Mouse (Mus musculus) heart, embryonic 10.5 days (tissue): ENCODE results near the gene Gab2. TPM values are rescaled to one million over a fixed set of nuclear protein-coding genes. Genes with fewer than 3 reads are reported as not detected.
A peak's percentile ranks its signal among the peaks of the same experiment; 100 is the strongest.

Experiments
- DNase-seq: peaks from one replicate; pipeline ENCODE4 v3.0.0-alpha.2; 2017; ENCODE audit warnings: low spot score
- H3K27ac ChIP-seq: fragments of 300-500 bp; sonication (generic); 2 replicates; pipeline ENCODE4 v1.5.1; 2016; ENCODE audit warnings: mild to moderate bottlenecking
- H3K27me3 ChIP-seq: fragments of 300-500 bp; sonication (generic); 2 replicates; pipeline ENCODE4 v1.6.1; 2016; ENCODE audit warnings: mild to moderate bottlenecking; ENCODE audit not compliant: poor library complexity, insufficient read depth, severe bottlenecking
- H3K36me3 ChIP-seq: fragments of 300-500 bp; sonication (generic); 2 replicates; pipeline ENCODE4 v1.6.1; 2016; ENCODE audit warnings: mild to moderate bottlenecking, moderate library complexity
- H3K4me1 ChIP-seq: fragments of 300-500 bp; sonication (generic); 2 replicates; pipeline ENCODE4 v1.6.1; 2016; ENCODE audit warnings: mild to moderate bottlenecking
- H3K4me3 ChIP-seq: fragments of 300-500 bp; sonication (generic); 2 replicates; pipeline ENCODE4 v1.5.1; 2016; ENCODE audit warnings: mild to moderate bottlenecking, moderate library complexity
- H3K9me3 ChIP-seq: fragments of 300-500 bp; sonication (generic); 2 replicates; pipeline ENCODE4 v1.6.1; 2016; ENCODE audit warnings: mild to moderate bottlenecking, moderate library complexity
- WGBS: fragments of 180-500 bp; shearing (Covaris S2); methylation state at CpG from one replicate; pipeline ENCODE4 v1.1.7; 2016; 5-methylcytosine and 5-hydroxymethylcytosine counted together
- polyA plus RNA-seq: library from polyadenylated mRNA; unstranded; fragments of >200 nt; fragmentation: Nextera tagmentation; extraction: Ambion mirVana; gene quantifications from 2 replicates; pipeline ENCODE4 v1.2.1, GENCODE M21; 2016

The Gab2 gene
- polyA plus RNA-seq, 1 experiment from 2014 or later, result 6.7 TPM

GRCm38 (mm10) chr7:97346111-97346821, 264.9 kb downstream of the Gab2 start:
- WGBS, result 74% methylated on average over 9 of the region's 9 CpGs
- peak; percentile 52 for DNase-seq

GRCm38 (mm10) chr7:97346822-97347166, 265.4 kb downstream of the Gab2 start:
- Histone ChIP-seq H3K27me3 (peaks cover 8% of the 10 kb centered on the region; the same call in 1 of the 2 replicates), H3K36me3 (peaks cover 7% of the 10 kb centered on the region; the same call in 1 of the 2 replicates), H3K4me1 (peaks cover 28% of the 10 kb centered on the region), H3K27ac (no peak overlapping the region), H3K4me3 (no peak overlapping the region), H3K9me3 (no peaks in the 10 kb centered on the region)
- DNase-seq, result peak; percentile 52
- 74% methylated on average over 4 of the region's 4 CpGs for WGBS

More at GRCm38 (mm10) chr7:97346111-97346821, 264.9 kb downstream of the Gab2 start:
- H3K27ac ChIP-seq, result no peak overlapping the region
- no peaks in the 10 kb centered on the region for H3K9me3 ChIP-seq
- H3K4me3 ChIP-seq, result no peak overlapping the region
- peaks cover 7% of the 10 kb centered on the region; the same call in 1 of the 2 replicates for H3K36me3 ChIP-seq
- peaks cover 33% of the 10 kb centered on the region for H3K4me1 ChIP-seq
- H3K27me3 ChIP-seq, result peaks cover 8% of the 10 kb centered on the region; the same call in 1 of the 2 replicates

DNA sequence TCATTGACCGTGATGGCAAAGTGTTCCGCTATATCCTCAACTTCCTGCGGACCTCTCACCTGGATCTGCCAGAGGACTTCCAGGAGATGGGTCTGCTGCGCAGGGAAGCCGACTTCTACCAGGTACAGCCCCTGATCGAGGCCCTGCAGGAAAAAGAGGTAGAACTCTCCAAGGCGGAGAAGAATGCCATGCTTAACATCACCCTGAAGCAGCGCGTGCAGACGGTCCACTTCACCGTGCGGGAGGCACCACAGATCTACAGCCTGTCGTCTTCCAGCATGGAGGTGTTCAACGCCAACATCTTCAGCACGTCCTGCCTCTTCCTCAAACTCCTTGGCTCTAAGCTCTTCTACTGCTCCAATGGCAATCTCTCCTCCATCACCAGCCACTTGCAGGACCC, 266.1 kb downstream of the Gab2 start:
- peaks cover 7% of the 10 kb centered on the region; the same call in 1 of the 2 replicates for H3K36me3 ChIP-seq
- H3K4me3 ChIP-seq, result no peak overlapping the region
- 94% methylated on average over 15 of the region's 15 CpGs for WGBS
- peaks cover 23% of the 10 kb centered on the region for H3K4me1 ChIP-seq
- H3K27ac ChIP-seq, result no peak overlapping the region
- peak; percentile 66 for DNase-seq
- H3K27me3 ChIP-seq, result peaks cover 8% of the 10 kb centered on the region; the same call in 1 of the 2 replicates
- H3K9me3 ChIP-seq, result no peaks in the 10 kb centered on the region

DNA sequence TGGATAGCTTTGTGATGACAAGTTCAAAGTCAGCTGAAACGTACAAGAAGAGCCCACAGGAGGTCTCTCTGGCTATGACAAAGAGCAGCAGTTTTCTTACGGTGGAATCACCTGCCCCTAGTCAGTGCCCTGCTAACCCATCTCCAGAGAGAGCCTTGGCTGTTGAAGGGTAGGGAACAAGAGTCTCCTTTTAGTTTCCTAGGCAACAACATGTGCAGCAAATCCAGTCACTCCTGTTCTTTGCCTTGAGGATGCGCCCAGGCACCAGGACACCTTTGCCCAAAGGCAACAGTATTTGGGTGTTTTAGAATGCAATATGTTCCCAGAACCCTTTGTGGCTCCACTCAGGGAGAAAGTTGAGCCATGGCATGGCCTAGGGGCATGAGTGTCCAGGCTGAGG, 266.9 kb downstream of the Gab2 start:
- no peak overlapping the region for H3K27ac ChIP-seq
- no peaks in the 10 kb centered on the region for H3K9me3 ChIP-seq
- peaks cover 8% of the 10 kb centered on the region; the same call in 1 of the 2 replicates for H3K27me3 ChIP-seq
- peaks cover 7% of the 10 kb centered on the region; the same call in 1 of the 2 replicates for H3K36me3 ChIP-seq
- DNase-seq, result peak; percentile 58
- no peak overlapping the region for H3K4me3 ChIP-seq
- WGBS, result 85% methylated on average over 3 of the region's 3 CpGs
- peaks cover 15% of the 10 kb centered on the region for H3K4me1 ChIP-seq

DNA sequence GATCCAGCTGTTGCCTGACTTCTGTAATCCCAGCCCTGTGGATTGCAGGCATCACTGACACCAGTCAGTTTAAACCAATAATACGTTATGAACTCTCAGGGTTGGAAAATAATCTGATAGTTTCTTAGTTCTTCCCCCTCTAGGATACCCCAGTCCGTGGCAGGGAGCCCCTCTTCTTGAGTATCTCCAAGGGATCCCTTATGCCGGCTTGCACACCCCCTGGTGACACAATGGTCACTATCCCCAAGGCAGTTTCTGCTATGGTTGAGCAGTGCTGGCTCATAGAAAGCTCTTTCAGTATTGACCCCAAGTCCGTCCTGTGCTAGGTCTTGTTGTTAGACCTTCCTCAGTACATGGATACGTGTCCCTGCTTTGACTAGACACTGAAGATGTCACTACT, 267.4 kb downstream of the Gab2 start:
- Histone ChIP-seq H3K4me3 (no peak overlapping the region), H3K27ac (no peak overlapping the region), H3K9me3 (no peaks in the 10 kb centered on the region), H3K36me3 (peaks cover 7% of the 10 kb centered on the region; the same call in 1 of the 2 replicates), H3K27me3 (peaks cover 8% of the 10 kb centered on the region; the same call in 1 of the 2 replicates), H3K4me1 (peaks cover 12% of the 10 kb centered on the region)
- DNase-seq, result no peak
- WGBS, result 77% methylated on average over 5 of the region's 5 CpGs

DNA sequence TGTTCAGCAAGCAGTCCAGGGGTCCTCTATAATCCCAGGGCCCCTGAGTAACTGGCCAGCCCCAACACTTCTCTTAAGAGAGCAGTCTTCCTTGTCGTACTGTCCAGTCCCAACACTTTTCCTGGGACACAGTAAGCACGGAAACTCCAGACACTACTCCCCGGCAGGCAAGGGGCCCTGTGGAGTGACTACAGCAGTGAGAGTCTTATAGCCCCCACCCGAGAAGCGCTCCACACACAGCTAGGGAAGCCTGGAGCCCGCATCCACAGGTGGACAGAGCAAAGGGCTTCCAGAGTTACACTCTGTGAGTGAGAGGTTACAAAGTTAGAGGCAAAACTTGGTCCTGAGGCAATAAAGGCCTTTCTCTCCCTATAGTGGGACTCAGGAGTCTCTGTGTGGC, 268.1 kb downstream of the Gab2 start:
- Histone ChIP-seq H3K27me3 (peaks cover 8% of the 10 kb centered on the region; the same call in 1 of the 2 replicates), H3K4me1 (peaks cover 12% of the 10 kb centered on the region), H3K27ac (no peak overlapping the region), H3K36me3 (peaks cover 7% of the 10 kb centered on the region; the same call in 1 of the 2 replicates), H3K4me3 (no peak overlapping the region), H3K9me3 (no peaks in the 10 kb centered on the region)
- WGBS, result 79% methylated on average over 6 of the region's 6 CpGs
- DNase-seq, result peak; percentile 53

DNA sequence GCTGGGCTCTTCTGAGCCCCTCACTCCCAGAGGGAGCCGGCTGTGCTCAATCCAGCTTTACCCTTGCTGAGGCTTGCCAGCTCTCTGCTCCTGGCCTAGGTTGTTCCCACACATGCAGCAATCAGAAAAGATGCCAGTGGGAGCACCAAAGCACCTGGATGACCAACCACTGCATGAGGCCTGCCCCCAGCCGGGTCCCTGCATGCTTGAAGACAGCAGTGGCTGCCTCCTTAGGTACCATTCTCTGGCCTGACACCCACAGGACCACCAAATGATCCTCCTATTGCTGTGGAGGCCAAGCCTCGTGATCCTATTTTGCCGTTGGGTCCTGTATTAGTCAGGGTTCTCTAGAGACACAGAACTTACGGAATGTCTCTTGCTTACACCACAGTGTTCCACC, 269.5 kb downstream of the Gab2 start:
- 84% methylated on average over 5 of the region's 5 CpGs for WGBS
- Histone ChIP-seq H3K4me3 (no peak overlapping the region), H3K36me3 (peaks cover 7% of the 10 kb centered on the region; the same call in 1 of the 2 replicates), H3K27me3 (peaks cover 8% of the 10 kb centered on the region; the same call in 1 of the 2 replicates), H3K9me3 (no peaks in the 10 kb centered on the region), H3K27ac (no peak overlapping the region), H3K4me1 (peaks cover 10% of the 10 kb centered on the region)
- peak; percentile 70 for DNase-seq

- Histone ChIP-seq H3K4me3 (no peak overlapping the region), H3K27ac (no peak overlapping the region), H3K36me3 (peaks cover 7% of the 10 kb centered on the region; the same call in 1 of the 2 replicates), H3K27me3 (peaks cover 11% of the 10 kb centered on the region; the same call in 1 of the 2 replicates), H3K4me1 (peaks cover 10% of the 10 kb centered on the region), H3K9me3 (no peaks in the 10 kb centered on the region)
- 84% methylated on average over 11 of the region's 11 CpGs for WGBS
- DNase-seq, result peak; percentile 60
Measured at GRCm38 (mm10) chr7:97351792-97352513, 270.6 kb downstream of the Gab2 start.

- peak; percentile 52 for DNase-seq
- WGBS, result 88% methylated on average over 6 of the region's 6 CpGs
Measured at GRCm38 (mm10) chr7:97353356-97353755, 272.0 kb downstream of the Gab2 start.

GRCm38 (mm10) chr7:97355068-97355841, 273.9 kb downstream of the Gab2 start:
- WGBS, result 28% methylated on average over 13 of the region's 13 CpGs
- DNase-seq, result peak; percentile 76
- H3K27ac ChIP-seq, result 0 out of 2 replicates have a peak overlapping the region, but pooled peaks have one; percentile 1
- no peaks in the 10 kb centered on the region for H3K9me3 ChIP-seq
- peaks cover 10% of the 10 kb centered on the region for H3K4me1 ChIP-seq
- no peaks in the 10 kb centered on the region for H3K36me3 ChIP-seq
- H3K4me3 ChIP-seq, result no peak overlapping the region
- peaks cover 10% of the 10 kb centered on the region; the same call in 1 of the 2 replicates for H3K27me3 ChIP-seq

More at GRCm38 (mm10) chr7:97353356-97353755, 272.0 kb downstream of the Gab2 start:
- Histone ChIP-seq H3K36me3 (no peaks in the 10 kb centered on the region), H3K27ac (no peak overlapping the region), H3K9me3 (no peaks in the 10 kb centered on the region), H3K4me3 (no peak overlapping the region), H3K27me3 (peaks cover 14% of the 10 kb centered on the region; the same call in 1 of the 2 replicates), H3K4me1 (peaks cover 10% of the 10 kb centered on the region)

GRCm38 (mm10) chr7:97356253-97356652, 274.9 kb downstream of the Gab2 start:
- WGBS, result 69% methylated on average over 5 of the region's 5 CpGs
- Histone ChIP-seq H3K4me1 (peaks cover 10% of the 10 kb centered on the region), H3K27ac (no peak overlapping the region), H3K36me3 (no peaks in the 10 kb centered on the region), H3K27me3 (0 out of 2 replicates have a peak, but pooled peaks cover 6% of the 10 kb centered on the region), H3K4me3 (no peak overlapping the region), H3K9me3 (no peaks in the 10 kb centered on the region)
- peak; percentile 64 for DNase-seq

GRCm38 (mm10) chr7:97356875-97357276, 275.5 kb downstream of the Gab2 start:
- 75% methylated on average over 5 of the region's 5 CpGs for WGBS
- Histone ChIP-seq H3K9me3 (no peaks in the 10 kb centered on the region), H3K4me3 (no peak overlapping the region), H3K27me3 (0 out of 2 replicates have a peak, but pooled peaks cover 6% of the 10 kb centered on the region), H3K36me3 (no peaks in the 10 kb centered on the region), H3K4me1 (peaks cover 10% of the 10 kb centered on the region), H3K27ac (no peak overlapping the region)
- DNase-seq, result peak; percentile 43
